Mouse (Mus musculus): ENCODE results near the gene Trit1.

DNA sequence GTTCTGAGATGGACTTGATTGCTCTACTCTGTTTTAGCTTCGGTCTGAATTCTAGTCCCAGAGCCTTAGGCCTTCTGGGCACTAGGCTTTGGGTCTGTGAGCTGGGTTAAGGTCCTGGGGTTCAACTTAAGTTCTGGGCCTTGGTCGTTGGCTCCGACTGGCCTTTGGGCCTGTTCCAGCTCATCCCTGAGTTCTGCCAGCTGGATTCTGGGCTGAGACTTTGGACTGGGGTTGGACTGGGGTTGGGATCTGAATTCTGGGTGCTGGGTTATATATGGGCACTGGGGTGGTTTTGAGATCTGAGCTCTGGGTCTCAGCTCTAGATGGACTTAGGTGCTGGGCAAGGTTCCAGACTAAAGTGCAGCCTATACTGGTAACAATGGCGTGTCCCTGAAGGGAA, 45.2 kb upstream of the Trit1 start:
- no peak for TF ChIP-seq TAL1 (IDR thresholded peaks at IDR 0.05; ENCODE audit: low read length)
- TF ChIP-seq GATA1 (IDR thresholded peaks at IDR 0.05; ENCODE audit: low read length): no peak
